Mouse (Mus musculus): ENCODE measurements around the gene Egf.

DNA sequence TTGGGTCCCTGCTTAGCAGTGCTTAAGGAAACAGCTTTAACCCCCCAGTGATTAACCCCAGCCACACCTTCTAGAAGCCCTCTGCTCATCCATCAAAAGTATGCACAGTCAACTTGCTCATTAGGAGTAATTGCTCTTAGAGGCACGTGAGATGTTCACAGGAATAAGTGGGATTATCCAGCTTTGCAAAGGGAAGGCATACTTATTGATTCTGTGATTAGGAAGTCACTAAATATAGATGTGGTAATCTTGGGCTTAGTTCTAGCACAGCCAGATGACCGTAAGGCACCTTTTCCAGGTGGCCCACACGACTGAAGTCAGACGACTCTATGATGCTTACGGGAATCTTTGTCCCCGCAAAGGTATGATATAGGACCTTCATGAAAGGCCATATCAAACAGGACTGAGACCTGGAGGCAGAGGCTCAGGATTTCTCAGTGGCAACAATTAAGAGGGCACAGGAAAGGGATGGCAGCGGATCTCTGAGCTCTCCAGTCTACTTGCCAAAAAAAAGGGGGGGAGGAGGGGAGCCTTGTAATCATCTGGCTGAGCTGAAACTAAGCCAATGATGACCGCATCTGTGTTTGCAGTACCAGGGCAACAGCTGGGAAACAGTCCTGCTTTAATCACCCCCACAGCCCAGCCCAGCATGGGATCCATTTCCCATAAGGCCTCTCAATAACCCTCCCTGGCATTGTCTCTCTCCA, 105.4 kb downstream of the Egf start:
- TF ChIP-seq GATA1 (IDR thresholded peaks at IDR 0.05; ENCODE audit: low read length) (no peak), TAL1 (IDR thresholded peaks at IDR 0.05; ENCODE audit: low read length) (no peak)

All from erythroblast, embryonic 14.5 days (primary cell).